Mouse (Mus musculus): ENCODE measurements around the gene Mroh3.

Gene Mroh3

DNA sequence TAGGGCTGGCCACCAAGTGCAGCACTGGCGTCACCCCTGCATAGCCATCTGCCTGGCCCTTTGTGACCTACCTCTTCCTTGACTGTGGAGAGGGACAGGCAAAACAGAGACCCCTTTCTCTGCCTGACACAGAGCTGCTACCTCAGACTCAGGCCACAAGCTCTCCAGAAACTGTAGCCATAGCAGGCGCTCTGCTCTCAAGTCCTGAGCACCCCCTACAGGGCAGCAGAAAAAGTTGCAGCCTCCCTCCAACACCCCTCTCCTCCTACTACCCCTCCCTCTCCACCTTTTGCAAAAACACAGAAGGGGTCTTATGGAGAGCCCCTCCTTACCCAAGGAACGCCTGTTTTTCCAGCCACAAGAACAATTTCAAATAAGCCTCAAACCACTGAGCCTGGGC, at the start of gene Mroh3:
Mroh3 (minus strand) TSS at position 26 of the 400 bp plus-strand sequence.
- peak in 1 of 2 experiments; percentile 28 for DNase-seq

DNA sequence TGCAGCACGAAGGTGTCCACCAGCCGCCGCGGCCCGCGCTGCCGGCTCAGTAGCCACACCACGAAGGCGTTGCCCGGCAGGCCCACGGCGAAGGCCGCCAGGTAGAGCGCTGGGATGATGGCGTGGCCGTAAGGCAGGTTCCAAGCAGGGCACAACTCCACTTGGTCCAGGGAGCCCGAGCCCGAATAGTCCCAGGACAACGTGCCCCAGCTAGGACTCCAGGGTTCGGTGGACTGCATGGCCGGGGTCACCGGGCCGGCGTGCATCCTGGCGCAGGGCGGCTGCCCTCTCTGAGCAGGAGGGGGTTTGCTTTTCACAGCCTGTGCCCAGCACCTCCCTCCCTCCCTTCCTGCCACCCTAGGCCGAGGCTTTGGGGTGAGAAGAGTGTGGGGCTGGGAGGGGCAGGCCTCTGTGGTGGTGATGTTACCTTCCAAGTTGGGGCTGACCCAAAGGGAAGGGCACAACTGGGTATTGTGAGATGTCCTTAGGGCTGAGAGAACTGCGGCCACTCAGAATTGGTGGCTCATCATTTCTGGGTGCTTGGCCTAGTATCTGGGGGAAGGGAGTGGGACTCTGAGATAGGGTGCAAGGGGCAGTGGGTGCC, 48.1 kb upstream of the Mroh3 start, which contains the start of gene Gpr25:
Gpr25 (minus strand) TSS at position 239 of the 604 bp plus-strand sequence.
- no peak for DNase-seq

DNA sequence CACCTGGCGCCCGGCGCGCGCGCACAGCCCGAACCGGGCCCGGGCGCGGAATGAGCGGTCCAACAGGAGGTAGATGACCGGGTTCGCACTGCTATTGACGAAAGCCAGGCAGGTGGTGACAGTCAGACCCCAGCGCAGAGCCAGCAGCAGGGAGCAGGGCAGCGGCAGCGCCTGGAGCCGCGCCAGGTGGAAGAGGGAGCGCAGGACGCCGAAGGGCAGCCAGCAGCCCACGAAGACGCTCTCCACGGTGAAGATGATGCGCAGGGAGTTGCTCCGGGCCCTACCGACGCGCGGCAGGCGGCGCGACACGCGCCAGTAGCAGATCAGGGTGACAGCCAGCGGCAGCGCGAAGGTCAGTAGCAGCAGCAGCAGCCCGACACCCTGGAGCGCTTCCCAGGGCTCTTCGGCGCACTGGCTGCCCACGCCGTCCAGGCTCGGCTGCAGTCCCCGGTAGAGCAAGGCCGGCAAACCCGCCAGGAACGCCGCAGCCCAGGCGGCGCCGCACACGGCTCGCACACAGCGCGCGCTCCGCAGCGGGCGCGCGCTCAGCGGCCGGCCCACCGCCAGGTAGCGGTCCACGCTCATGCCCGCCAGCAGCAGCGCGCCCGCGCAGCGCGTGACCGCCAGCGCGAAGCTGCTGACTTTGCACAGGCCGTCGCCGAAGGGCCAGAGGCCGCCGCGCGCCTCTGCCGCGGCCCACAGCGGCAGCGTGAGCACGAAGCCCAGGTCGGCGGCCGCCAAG, 47.4 kb upstream of the Mroh3 start:
- peak; percentile 90 to 94 for DNase-seq

DNA sequence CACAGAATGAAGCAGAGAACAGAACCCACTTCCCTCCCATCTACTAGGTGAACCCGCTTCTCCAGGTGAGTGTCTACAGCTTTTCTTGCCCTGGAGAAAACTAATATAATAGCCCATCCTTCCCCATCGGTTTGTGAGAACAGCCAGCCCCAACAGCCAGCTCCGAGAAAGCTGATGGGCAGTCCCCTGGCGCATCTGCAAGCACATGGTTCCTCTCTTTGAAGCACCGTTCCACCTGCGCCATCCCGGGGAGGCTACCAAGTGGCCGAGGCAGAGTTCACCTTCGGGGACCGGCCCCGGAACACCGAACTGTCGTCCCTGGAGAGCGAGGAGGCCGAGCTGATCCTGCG, 46.9 kb upstream of the Mroh3 start:
- DNase-seq: no peak

DNA sequence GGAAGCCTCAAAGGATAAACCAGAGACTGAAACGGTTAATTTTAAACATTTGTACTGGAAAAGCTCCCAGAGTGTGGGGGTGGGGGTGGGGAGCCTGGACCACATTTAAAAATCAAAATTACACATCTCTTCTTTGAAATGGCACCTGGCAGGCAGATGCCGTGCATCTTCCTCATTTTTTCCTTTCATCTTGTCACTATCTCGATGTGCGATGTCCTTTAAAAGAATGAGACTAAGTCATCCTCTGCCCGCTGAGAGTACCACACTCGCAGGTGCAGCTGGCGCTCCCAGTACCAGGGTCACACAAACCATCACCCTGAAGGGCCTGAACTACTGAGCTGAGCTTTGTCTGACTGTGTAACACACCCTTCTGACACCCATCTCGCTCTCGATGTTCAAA, 45.9 kb upstream of the Mroh3 start:
- no peak for DNase-seq

DNA sequence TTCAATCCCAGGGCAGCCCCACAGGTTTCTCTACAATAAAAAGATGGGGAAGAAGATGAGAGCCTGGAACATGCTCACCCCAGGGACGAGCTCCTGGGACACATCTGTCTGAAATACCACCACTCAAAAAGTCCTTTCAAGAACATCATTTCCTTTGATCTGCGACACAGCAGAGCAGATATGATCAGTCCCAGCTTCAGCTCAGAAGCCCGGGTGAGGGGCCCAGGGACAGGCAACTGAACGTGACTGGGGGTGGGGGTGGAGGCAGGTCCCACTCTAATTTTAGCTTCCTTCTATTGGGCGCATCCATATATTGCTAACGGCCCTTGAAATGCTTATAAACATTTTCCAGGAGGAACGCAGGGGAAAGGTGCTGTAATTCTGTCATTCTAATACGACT, 43.0 kb upstream of the Mroh3 start:
- DNase-seq: no peak

DNA sequence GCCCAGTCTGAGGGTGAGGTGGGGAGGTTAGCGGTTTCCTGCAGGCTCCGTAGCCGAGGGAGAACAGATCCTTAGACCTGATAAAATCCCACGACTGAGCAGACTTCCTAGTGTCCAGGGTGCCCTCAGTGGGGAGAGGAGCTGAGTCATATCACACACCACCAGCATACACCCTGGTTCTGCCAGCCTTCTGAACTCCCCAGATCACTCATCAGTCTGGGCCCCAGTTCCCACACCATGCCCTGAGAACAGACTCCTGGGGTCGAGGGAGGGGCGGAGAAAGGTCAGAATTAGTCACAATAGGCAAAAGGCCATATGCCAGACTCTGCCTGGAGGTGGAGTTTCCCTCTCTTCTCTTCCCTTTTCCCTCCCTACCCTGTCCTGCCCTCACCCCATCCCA, 42.5 kb upstream of the Mroh3 start:
- no peak for DNase-seq

DNA sequence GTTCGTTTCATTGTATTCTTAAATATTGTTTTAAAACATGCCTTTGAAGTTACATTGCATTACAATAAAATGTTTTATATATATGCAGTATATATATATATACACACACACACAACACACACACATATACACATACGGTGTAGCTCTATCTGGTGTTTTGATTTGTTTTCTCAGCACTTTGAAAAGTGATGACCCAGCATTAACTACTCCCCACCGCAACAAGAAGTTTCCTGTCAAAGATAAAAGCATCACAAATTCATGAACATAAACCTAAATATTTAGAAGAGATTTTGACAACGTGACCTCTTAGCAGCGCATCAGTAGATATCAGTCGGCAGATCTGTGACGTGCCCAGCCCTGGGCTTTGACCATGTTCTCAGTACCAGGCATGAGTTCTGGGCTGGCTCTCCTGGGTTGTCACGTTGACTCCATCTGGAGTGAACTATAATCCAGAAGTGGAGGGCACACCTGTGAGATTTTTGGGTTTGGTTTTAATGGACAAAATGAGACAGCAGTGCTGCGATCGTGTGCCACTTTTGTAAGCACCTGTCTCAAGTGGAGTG, 42.0 kb upstream of the Mroh3 start:
- DNase-seq: no peak

DNA sequence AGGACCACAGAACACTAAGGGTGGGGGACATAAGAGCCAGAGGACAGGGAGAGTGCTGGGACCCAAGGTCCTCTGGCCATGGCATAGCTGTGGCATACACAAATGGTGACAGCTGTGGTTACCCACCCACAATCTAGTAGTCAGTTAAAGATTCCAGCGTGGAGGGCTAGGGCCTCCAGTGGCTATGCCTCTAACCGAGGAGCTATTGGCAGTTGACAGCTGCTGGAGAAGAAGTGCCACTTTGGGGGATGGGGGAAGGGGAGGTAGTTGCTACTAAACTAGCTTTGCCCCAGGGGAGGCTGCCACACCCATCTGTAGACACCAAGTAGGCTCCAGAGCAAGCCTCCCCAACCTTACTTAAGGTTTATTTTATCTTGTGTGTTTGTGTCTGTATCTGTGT, 40.8 kb upstream of the Mroh3 start:
- DNase-seq: no peak

DNA sequence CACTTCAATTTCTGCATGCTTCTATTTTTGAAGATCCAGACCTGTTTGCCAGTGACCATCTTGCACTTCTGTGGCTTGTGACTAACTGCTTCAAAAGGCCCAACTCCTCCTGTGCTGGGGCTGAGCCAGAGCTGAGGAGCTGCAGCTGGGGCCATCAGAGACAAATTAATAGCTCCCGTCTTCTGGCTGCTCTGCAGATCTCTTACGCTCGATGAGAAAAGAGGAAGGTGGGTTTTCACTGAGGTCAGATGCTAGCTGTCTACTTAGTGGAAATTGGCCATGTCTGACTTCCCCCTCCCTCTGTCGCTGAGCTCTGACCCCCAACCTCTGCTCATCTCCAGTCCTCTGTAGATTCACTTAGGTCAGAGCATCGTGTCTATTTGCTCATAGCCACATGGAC, 37.0 kb upstream of the Mroh3 start:
- no peak for DNase-seq

DNA sequence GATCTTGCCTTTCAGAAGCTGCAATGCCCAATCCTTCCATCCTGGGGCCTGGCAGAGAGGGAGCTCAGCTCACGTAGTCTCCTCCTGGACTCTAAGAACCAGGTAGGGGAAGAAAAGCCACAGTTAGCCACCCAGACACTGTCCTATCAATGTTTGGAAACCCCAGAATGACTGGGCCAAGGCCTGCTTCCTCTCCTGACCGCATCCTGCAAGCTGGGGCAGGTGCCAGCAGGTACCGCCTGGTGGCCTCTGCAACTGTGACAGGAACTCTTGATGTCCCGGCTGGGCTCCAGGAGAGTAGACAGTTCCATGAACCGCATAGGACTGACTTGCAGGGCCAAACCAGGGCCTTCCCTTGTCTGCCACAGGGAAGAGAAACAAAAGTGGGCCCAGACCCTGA, 34.8 kb upstream of the Mroh3 start:
- DNase-seq: no peak

DNA sequence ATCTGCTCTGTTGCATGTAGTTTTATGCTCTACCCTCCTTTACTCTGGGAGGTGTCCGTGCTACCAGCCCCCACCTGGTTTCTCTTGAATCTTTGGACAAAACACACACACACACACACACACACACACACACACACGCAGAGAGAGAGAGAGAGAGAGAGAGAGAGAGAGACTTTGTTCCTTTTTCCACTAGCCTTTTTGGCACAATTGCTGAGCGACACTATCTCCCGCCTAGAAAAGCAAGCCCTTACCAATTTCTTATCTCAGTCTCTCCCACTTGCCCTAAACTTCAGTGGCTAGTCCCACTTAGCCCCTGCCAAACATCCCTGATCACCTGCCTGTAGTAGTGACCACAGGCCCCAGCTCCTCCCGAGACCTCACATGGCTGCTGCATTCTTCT, 31.8 kb upstream of the Mroh3 start:
- DNase-seq: no peak

DNA sequence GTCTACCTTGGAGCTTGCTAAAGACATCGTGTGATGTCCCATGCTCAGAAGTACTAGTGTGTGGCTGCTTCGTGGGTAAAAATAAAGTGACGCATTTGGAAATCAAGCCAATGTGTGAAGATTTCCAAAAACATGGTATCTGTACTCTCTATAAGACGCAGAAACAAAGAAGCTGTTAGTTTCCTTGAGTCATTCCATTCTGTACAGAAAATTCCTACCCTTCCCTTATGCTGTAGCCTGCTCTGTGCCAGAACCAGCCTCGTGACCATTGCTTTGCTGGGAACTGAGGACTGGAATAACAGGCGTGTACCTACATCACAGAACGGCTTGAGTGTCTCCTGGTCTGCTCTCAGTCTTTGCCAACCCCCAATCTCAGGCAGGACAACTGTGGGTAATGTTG, 29.2 kb upstream of the Mroh3 start:
- no peak for DNase-seq

DNA sequence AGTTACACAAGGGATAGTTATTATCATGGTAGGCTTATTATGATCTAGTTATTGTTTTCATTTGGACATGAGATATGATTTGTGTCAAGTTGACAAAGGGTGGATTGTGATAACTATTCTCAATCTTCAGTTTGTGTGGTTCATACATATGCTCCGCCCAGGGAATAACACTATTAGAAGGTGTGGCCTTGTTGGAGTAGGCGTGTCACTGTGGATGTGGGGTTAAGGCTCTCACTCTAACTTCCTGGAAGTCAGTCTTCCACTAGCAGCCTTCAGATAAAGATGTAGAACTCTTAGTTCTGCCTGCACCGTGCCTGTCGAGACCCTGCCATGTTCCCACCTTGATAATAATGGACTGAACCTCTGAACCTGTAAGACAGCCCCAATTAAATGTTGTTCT, 25.9 kb upstream of the Mroh3 start:
- no peak for DNase-seq

DNA sequence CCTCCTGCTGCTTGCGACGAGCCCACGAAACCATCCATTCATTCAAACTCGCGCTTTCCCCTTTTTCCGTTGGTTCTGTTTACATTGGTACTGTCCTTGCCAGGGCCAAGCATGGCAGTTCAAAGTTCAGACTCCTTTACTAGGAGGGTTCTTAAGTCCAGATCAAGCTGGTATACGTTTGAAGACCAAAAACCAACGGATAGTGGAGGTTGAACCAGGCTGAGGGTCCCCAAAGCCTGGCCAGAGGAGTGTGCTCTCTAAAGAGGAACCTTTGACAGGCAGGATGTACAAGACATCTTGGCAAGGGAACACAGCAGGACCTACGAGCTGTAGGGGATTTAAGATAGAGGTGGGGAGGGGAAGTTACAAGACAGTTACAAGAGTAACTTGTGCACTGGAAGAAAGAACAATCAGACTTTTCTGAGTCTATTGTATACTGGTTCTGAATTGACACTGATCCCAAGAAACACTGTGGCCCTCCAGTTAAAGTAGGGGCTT, 22.0 kb upstream of the Mroh3 start:
- DNase-seq: no peak

DNA sequence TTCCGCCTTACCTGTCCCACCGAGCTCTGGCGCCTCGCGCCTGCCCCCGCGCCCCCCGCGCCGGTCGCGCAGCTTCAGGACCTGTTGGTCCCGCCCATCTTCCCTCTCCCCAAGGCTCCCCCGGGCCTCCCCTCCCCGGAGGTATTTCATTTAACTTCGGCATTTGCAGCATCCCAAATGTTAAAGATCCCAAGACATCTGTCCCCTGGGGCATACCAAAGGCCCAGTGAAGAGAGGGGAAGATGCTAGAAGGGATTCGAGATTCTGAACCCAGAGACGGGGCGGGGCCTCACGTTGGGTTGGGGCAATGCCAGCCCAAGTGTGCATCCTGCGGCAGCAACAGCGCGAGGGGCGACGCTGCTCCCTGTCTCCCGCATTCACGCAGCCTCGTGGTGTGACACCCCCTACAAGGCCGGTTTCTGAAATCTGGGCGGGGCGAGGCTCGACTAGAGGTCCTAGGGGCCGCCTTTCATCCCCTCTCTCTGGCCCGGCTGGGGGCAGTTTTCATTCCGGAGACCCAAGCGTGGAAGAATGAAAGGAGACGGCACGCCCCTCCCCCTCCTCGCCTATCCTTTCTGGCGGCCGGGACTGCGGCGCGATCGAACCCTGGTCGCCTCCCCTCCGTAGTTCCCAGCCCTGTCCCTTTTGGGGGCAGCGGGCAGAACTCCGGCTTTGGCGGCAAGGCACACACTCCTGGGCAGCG, 21.4 kb upstream of the Mroh3 start, which contains the start of gene Inava:
Inava (minus strand) TSS at position 373 of the 703 bp plus-strand sequence.
- peak; percentile 41 to 58 for DNase-seq

DNA sequence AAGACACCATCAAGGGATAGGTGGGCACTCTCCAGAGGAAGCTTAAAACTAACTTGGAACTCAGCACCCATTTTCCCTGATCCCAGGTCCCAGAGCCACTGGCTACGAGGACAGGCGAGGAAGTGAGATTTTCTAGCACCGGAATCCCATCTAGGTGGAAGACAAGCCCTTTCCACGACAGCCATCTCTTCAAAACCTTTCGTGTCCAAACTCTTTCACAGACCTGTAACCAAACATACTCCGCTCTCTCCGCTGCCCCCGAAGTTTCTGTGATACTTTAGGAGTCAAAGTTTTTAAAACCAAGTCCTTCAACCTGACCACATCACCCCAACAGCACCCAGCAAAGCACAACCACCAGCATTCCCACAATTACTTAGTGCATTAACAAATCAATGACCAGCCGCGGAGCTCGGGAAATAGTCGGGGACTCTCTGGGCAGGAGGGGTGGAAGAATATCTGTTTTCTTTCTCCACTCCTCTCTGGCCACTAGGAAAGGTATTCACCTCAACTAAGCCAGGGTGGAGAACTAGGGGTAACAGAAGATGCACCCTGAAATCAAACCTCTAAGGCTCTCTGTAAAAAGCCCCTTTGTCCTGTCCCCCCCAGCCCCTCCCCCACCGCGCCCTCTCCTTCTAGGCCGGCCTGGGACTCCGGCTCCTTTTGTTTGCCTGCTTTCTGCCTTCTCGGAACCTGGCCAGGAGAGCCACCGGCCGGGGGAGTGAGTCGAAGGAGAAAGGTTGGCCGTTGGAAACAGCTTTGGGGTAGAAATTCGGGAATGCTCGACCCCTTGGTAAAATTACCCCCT, 20.6 kb upstream of the Mroh3 start:
- no peak for DNase-seq

DNA sequence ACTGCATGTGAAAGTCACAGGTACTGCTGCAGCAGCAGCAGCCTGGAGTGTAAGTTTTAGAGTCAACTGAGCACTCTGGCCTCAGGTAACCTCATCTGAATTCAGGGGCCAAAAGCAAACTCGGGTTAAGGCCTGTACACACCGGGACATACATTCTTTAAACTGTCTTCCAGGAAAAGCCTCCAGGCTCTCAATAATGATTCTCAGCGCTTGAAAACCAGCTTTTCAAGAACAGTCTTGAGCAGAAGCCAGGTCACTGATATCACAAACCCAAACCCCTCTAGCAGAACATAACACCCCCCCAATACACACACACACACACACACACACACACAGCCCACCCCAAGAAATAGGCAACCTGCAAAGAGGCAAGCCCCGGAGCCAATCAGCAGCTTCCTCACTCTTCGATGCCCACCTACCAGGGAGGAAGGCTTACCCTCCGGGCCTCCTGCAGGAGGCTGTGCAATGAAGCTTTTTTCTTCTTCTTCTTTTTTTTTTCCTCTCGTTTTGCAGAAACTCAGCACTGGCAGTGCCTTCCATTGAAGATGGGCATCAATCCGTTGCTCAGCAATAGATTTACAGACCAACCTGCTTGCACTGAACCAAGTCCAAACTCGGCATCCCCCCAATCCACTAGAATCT, 19.8 kb upstream of the Mroh3 start:
- DNase-seq: no peak

DNA sequence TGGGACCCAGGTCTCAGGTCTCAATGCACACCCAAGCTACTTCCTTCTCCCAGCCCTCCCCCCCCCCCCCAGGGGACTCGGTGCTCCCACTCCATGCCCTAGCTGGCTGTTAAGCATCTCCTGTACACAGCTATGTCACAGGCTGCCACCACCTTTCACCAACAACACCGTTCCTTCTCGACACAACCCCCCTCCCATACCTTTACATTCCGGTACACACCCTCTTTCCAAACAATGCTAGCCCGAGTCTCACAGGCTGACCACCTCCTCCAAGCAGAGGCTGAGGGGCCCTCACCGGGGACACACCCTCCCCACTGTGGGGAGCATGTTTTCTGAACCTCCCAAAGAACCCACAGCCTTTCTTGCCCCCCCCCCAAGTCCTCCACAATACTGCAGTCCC, 19.0 kb upstream of the Mroh3 start:
- DNase-seq: no peak

DNA sequence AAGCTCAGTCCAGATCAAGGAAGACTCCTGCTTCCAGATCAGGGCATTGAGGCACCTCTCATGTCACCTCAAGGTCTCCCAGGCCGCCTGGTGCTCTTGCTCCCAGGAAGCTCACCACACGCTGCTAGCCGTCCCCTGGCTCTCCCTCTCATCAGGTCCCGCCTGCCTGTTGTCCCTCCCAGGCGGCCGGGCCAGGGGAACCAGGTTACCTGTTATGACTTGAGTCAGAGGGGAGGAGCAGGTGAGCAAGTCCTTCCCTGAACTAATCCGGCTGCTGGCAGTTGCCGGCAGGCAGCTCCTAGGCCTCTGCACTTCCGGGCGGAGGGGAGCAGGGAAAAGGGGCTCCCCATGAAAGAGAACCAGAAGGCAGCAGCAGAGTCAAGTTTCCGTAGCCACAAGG, 17.6 kb upstream of the Mroh3 start:
- DNase-seq: no peak

DNA sequence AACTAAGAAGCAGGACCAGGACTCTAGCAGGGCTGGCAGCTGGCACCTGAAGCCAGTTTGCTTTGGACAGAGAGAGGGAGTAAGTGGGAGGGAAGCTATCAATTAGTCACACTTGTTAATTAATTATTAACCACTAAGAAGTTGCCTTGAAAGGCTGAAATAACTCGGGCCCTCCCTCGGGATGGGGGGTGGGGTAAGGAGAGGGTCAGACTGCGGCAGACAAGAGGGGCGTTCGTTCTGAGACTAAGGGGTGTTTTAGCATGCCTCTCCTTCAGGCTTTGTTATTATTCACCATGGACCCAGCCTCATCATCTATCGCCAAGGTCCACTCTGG, 16.4 kb upstream of the Mroh3 start:
- DNase-seq: no peak

DNA sequence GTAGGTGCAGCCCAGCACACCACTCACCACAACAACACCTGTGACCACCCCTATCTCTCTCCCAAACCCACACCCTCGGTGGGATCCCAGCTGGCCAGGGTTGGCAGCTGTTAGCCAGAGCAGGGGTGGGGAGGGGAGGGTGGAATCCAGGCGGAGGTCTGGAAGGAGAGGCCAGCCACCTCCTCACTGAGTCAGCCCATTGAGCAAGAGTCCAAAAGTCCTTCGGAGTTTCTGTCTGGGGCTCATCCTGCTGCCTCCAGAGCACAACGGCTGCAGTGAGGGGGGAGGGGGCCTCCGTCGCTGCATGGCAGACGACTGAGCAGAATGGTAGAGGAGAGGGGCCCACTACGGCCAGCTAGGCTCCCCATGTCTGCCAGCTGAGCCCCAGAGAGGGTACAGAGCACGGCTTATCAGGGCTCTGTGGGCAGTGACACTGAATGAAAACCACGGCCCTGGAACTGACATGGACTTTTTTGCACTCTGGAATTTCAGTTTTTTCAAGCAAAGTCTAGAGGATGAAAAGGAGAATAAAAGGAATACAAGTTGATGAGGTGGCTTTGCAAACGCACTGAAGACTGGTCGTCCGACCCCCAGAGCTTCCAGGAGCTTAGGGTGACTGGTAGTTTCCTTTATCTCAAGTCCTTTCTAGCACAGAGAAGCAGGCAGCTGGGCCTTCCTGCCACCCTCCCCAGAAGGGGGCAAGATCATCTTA, 15.9 kb upstream of the Mroh3 start:
- DNase-seq: no peak

Data from cerebellum, postnatal 25 days (tissue).